Mouse (Mus musculus) testis, adult 2 months (tissue): ENCODE measurements around the gene Bsn.

ENCODE experiments used
- CTCF ChIP-seq: fragments of 200-500 bp; IDR thresholded peaks from 2 replicates; pipeline ENCODE4 v1.5.1; 2012; ENCODE audit warnings: low read depth, mild to moderate bottlenecking, inconsistent platforms, low read length, moderate library complexity; ENCODE audit not compliant: control insufficient read depth, insufficient read depth, insufficient replicate concordance
- POLR2A ChIP-seq: fragments of 200-500 bp; IDR thresholded peaks from 2 replicates; pipeline ENCODE4 v1.6.1; 2012; ENCODE audit warnings: low read depth, mild to moderate bottlenecking, inconsistent platforms, low read length, moderate library complexity; ENCODE audit not compliant: control insufficient read depth

GRCm38 (mm10) chr9:108232908-108233307, 42.7 kb upstream of the Bsn start:
- TF ChIP-seq POLR2A, result no peak
- TF ChIP-seq CTCF, result no peak
